Mouse (Mus musculus) heart, postnatal 0 days (tissue): ENCODE measurements around the gene Tbx6. TPM values are rescaled to one million over a fixed set of nuclear protein-coding genes. Genes with fewer than 3 reads are reported as not detected.

ENCODE experiments used
- ATAC-seq: fragments of 200-750 bp; cut with Nextera tagmentation; 2 replicates; pipeline ENCODE4 v1.8.0; 2017; ENCODE audit warnings: low read depth, moderate number of reproducible peaks, moderate library complexity; ENCODE audit not compliant: insufficient read depth
- DNase-seq: peaks from one replicate; pipeline ENCODE4 v3.0.0-alpha.2; 2016; ENCODE audit warnings: low spot score
- H3K27ac ChIP-seq: fragments of 300-500 bp; sonication (generic); 2 replicates; pipeline ENCODE4 v1.5.1; 2014; ENCODE audit warnings: low read depth, mild to moderate bottlenecking
- H3K27me3 ChIP-seq: fragments of 300-500 bp; sonication (generic); 2 replicates; pipeline ENCODE4 v1.6.1; 2014; ENCODE audit warnings: low read length, mixed read lengths; ENCODE audit not compliant: control insufficient read depth, insufficient read depth
- H3K36me3 ChIP-seq: fragments of 300-500 bp; sonication (generic); replicated peaks from 2 replicates; pipeline ENCODE4 v1.6.1; 2014; ENCODE audit warnings: low read length, mixed read lengths; ENCODE audit not compliant: control insufficient read depth, insufficient read depth
- H3K4me1 ChIP-seq: fragments of 300-500 bp; sonication (generic); 2 replicates; pipeline ENCODE4 v1.6.1; 2014; ENCODE audit warnings: antibody characterized with exemption; ENCODE audit not compliant: control insufficient read depth, insufficient read depth
- H3K4me2 ChIP-seq: fragments of 300-500 bp; sonication (generic); 2 replicates; pipeline ENCODE4 v1.6.1; 2014; ENCODE audit warnings: low read depth, mild to moderate bottlenecking, low read length, moderate library complexity
- H3K4me3 ChIP-seq: fragments of 300-500 bp; sonication (generic); 2 replicates; pipeline ENCODE4 v1.5.1; 2014; ENCODE audit warnings: low read depth, low read length
- H3K9ac ChIP-seq: fragments of 300-500 bp; sonication (generic); replicated peaks from 2 replicates; pipeline ENCODE4 v1.6.1; 2014; ENCODE audit warnings: low read depth, low read length, mixed read lengths
- H3K9me3 ChIP-seq: fragments of 300-500 bp; sonication (generic); replicated peaks from 2 replicates; pipeline ENCODE4 v1.6.1; 2016; ENCODE audit warnings: low read length; ENCODE audit not compliant: control insufficient read depth
- CTCF ChIP-seq: IDR thresholded peaks from 2 replicates; pipeline ENCODE4 v1.5.1; 2016; ENCODE audit warnings: antibody characterized with exemption, control low read depth, low read depth
- EP300 ChIP-seq: IDR thresholded peaks from 2 replicates; pipeline ENCODE4 v1.6.1; 2016; ENCODE audit warnings: antibody characterized with exemption, low read depth
- WGBS: fragments of 180-500 bp; shearing (Covaris S2); extraction: QIAGEN DNeasy Blood & Tissue Kit; methylation state at CpG from one replicate; pipeline ENCODE4 v1.1.7; 2014; 5-methylcytosine and 5-hydroxymethylcytosine counted together
- polyA plus RNA-seq: library from polyadenylated mRNA; unstranded; fragments of >200 nt; fragmentation: Nextera tagmentation; extraction: Ambion mirVana; gene quantifications from 2 replicates; pipeline ENCODE4 v1.2.1, GENCODE M21; 2015
- total RNA-seq: library from RNA; depleted of rRNA; stranded (reverse); fragments of >200 nt; gene quantifications from 2 replicates; pipeline ENCODE4 v1.2.3, GENCODE M21; 2014; ENCODE audit warnings: low replicate concordance; rRNA removed

Gene Tbx6
- total and polyA plus RNA-seq, 2 experiments from 2014 or later = 0.23 TPM; not detected in 1

DNA sequence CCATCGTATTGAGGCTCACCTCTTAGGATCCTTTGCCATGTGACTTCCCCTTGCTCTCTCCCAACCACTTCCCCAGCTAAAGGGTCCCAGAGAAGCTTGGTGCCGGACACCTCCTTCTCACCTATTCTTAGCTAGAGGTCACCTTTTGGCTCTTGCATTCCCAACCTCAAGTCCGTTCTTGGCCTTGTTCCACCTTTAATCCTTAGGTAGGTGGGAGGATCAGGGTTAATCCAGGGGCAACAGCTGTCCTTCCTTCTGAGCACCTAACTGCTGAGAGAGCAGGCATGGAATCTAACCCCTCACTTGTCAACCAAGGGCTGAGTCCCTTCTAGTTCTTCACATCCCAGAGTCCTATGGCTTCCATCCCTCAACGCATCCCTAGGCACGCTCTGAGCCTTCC lies 44.7 kb downstream of the Tbx6 start:
- Histone ChIP-seq H3K4me1 (no peaks in the 10 kb centered on the region; the same call in 1 of the 2 replicates), H3K4me2 (no peak overlapping the region), H3K27me3 (peaks cover 42% of the 10 kb centered on the region), H3K27ac (no peak overlapping the region), H3K9me3 (no peaks in the 10 kb centered on the region), H3K36me3 (no peaks in the 10 kb centered on the region), H3K9ac (no peak overlapping the region), H3K4me3 (no peak overlapping the region)
- no peak for DNase-seq
- no peak for ATAC-seq
- WGBS = 57% methylated on average over 5 of the region's 5 CpGs
- TF ChIP-seq EP300 (no peak), CTCF (no peak)

DNA sequence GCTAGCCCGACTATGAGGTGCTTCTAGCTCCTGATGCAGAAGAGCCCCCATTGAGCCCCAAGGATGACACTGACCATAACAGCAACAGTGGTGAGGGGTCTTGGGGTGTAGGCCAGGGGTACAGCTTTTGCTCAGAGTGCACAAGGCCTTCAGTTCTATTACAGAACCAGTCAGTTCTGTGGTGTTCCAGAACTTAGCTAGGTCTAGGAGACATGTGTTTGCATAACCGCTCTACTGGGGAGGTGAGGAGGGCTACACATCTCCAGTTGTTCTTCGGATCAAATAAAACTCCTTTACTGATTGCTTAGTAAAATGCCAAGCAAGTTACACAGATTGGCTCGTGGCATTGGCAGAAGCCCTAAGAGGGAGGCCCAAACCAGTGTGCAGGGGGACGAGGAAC lies 50.3 kb downstream of the Tbx6 start, which contains the start of gene 4930451I11Rik:
4930451I11Rik (minus strand) TSS at position 101 of the 400 bp plus-strand sequence.
- Histone ChIP-seq H3K4me1 (peaks cover 5% of the 10 kb centered on the region; the same call in 1 of the 2 replicates), H3K4me2 (peak within 1 kb of the TSS; percentile 53), H3K27ac (no peak within 1 kb of the TSS), H3K4me3 (0 out of 2 replicates have a peak within 1 kb of the TSS, but pooled peaks have one; percentile 21), H3K9ac (no peak within 1 kb of the TSS), H3K36me3 (no peaks in the 10 kb centered on the region), H3K9me3 (no peaks in the 10 kb centered on the region), H3K27me3 (peaks cover 12% of the 10 kb centered on the region; the same call in 1 of the 2 replicates)
- DNase-seq (no peak), ATAC-seq (no peak)
- WGBS = 46% methylated on average over 5 of the region's 5 CpGs
- no peak for TF ChIP-seq CTCF
- no peak for TF ChIP-seq EP300

- H3K9ac ChIP-seq = no peak overlapping the region
- under 1% methylated on average over 21 of the region's 21 CpGs for WGBS
- no peaks in the 10 kb centered on the region for H3K9me3 ChIP-seq
- peaks cover 12% of the 10 kb centered on the region; the same call in 1 of the 2 replicates for H3K27me3 ChIP-seq
- H3K4me3 ChIP-seq = 0 out of 2 replicates have a peak overlapping the region, but pooled peaks have one; percentile 21
- TF ChIP-seq CTCF = peak; percentile 87
- TF ChIP-seq EP300 = no peak
- H3K27ac ChIP-seq = no peak overlapping the region
- H3K4me1 ChIP-seq = peaks cover 5% of the 10 kb centered on the region; the same call in 1 of the 2 replicates
- peak; percentile 90 for ATAC-seq
- peak overlapping the region; percentile 53 for H3K4me2 ChIP-seq
- DNase-seq = peak; percentile 79
- no peaks in the 10 kb centered on the region for H3K36me3 ChIP-seq
These were observed 50.8 kb downstream of the Tbx6 start for GRCm38 (mm10) chr7:126832036-126832598.

DNA sequence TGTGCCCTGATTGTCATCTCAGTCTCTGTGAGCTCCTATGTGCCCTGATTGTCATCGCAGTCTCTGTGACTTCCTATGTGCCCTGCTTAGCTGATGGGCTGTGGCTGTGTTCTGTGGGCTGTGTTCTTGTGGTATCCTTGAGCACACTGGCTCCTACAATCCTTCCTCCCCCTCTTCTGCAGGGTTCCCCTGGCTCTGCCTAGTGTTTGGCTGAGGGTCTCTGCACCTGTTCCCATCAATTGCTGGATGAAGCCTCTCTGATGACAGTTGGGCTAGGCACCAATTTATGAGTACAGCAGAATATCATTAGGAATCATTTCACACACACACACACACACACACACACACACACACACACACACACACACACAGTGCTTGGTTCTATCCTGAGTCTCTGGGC lies 52.0 kb downstream of the Tbx6 start:
- H3K9ac ChIP-seq = no peak overlapping the region
- DNase-seq = no peak
- H3K27ac ChIP-seq = no peak overlapping the region
- no peak overlapping the region for H3K4me3 ChIP-seq
- WGBS = 96% methylated on average over 1 of the region's 1 CpGs
- H3K4me1 ChIP-seq = peaks cover 5% of the 10 kb centered on the region; the same call in 1 of the 2 replicates
- no peaks in the 10 kb centered on the region for H3K9me3 ChIP-seq
- no peaks in the 10 kb centered on the region for H3K36me3 ChIP-seq
- H3K27me3 ChIP-seq = peaks cover 12% of the 10 kb centered on the region; the same call in 1 of the 2 replicates
- no peak overlapping the region for H3K4me2 ChIP-seq
- no peak for ATAC-seq
- TF ChIP-seq EP300 (no peak), CTCF (no peak)

Other genes starting within 250 kb of the Tbx6 start
Only the 30 nearest of the 32 such genes appear.
- gene Eif3c, start 215.1 kb upstream of the Tbx6 start, total RNA-seq = 88.8 and 103 TPM in 2 replicates
- gene Eif3c, start 215.1 kb upstream of the Tbx6 start, polyA plus RNA-seq = 108 and 114 TPM in 2 replicates
- not detected in 2 replicates for gene Apobr, start 196.5 kb upstream of the Tbx6 start, total RNA-seq
- gene Apobr, start 196.5 kb upstream of the Tbx6 start, polyA plus RNA-seq = 0.34 and 0.40 TPM in 2 replicates
- gene Cln3, start 195.7 kb upstream of the Tbx6 start, total RNA-seq = 14.8 and 17.1 TPM in 2 replicates
- 14.9 and 17.0 TPM in 2 replicates for gene Cln3, start 195.7 kb upstream of the Tbx6 start, polyA plus RNA-seq
- not detected in 2 replicates for gene Il27, start 186.5 kb upstream of the Tbx6 start, total RNA-seq
- not detected in 2 replicates for gene Il27, start 186.5 kb upstream of the Tbx6 start, polyA plus RNA-seq
- 1.3 and 4.1 TPM in 2 replicates for gene Nupr1, start 150.6 kb upstream of the Tbx6 start, total RNA-seq
- 8.9 and 13.0 TPM in 2 replicates for gene Nupr1, start 150.6 kb upstream of the Tbx6 start, polyA plus RNA-seq
- 15.9 and 20.7 TPM in 2 replicates for gene Sgf29, start 132.2 kb upstream of the Tbx6 start, total RNA-seq
- gene Sgf29, start 132.2 kb upstream of the Tbx6 start, polyA plus RNA-seq = 21.9 and 25.3 TPM in 2 replicates
- gene Sult1a1, start 105.1 kb upstream of the Tbx6 start, total RNA-seq = 64.2 and 78.2 TPM in 2 replicates
- gene Sult1a1, start 105.1 kb upstream of the Tbx6 start, polyA plus RNA-seq = 24.8 and 30.4 TPM in 2 replicates
- 29.3 and 36.5 TPM in 2 replicates for gene Bola2, start 86.1 kb upstream of the Tbx6 start, total RNA-seq
- 89.0 and 93.7 TPM in 2 replicates for gene Bola2, start 86.1 kb upstream of the Tbx6 start, polyA plus RNA-seq
- 6.2 and 12.6 TPM in 2 replicates for gene Slx1b, start 85.7 kb upstream of the Tbx6 start, total RNA-seq
- gene Slx1b, start 85.7 kb upstream of the Tbx6 start, polyA plus RNA-seq = 4.9 and 6.3 TPM in 2 replicates
- 14.8 and 25.3 TPM in 2 replicates for gene Coro1a, start 73.7 kb upstream of the Tbx6 start, total RNA-seq
- gene Coro1a, start 73.7 kb upstream of the Tbx6 start, polyA plus RNA-seq = 8.4 and 8.5 TPM in 2 replicates
- gene Mapk3, start 21.9 kb upstream of the Tbx6 start, total RNA-seq = 59.2 and 69.4 TPM in 2 replicates
- 51.9 and 53.0 TPM in 2 replicates for gene Mapk3, start 21.9 kb upstream of the Tbx6 start, polyA plus RNA-seq
- gene Gdpd3, start 15.1 kb upstream of the Tbx6 start, total RNA-seq = 7.3 and 7.9 TPM in 2 replicates
- 0.69 and 0.77 TPM in 2 replicates for gene Gdpd3, start 15.1 kb upstream of the Tbx6 start, polyA plus RNA-seq
- gene Ypel3, start 4.5 kb upstream of the Tbx6 start, total RNA-seq = 88.9 and 146 TPM in 2 replicates
- 84.1 and 111 TPM in 2 replicates for gene Ypel3, start 4.5 kb upstream of the Tbx6 start, polyA plus RNA-seq
- 93.7 and 118 TPM in 2 replicates for gene Ppp4c, start 11.0 kb downstream of the Tbx6 start, total RNA-seq
- gene Ppp4c, start 11.0 kb downstream of the Tbx6 start, polyA plus RNA-seq = 75.8 and 77.4 TPM in 2 replicates
- 0.99 and 2.9 TPM in 2 replicates for gene Fam57b, start 16.2 kb downstream of the Tbx6 start, total RNA-seq
- 2.6 and 3.0 TPM in 2 replicates for gene Fam57b, start 16.2 kb downstream of the Tbx6 start, polyA plus RNA-seq
- not detected in 2 replicates for gene 4930451I11Rik, start 50.2 kb downstream of the Tbx6 start, total RNA-seq
- not detected in 2 replicates for gene 4930451I11Rik, start 50.2 kb downstream of the Tbx6 start, polyA plus RNA-seq
- gene Doc2a, start 65.9 kb downstream of the Tbx6 start, total RNA-seq = 0.73 TPM in 1 of 2 replicates, not detected in the other
- not detected in 2 replicates for gene Doc2a, start 65.9 kb downstream of the Tbx6 start, polyA plus RNA-seq
- 2.6 and 5.3 TPM in 2 replicates for gene Hirip3, start 80.5 kb downstream of the Tbx6 start, total RNA-seq
- gene Hirip3, start 80.5 kb downstream of the Tbx6 start, polyA plus RNA-seq = 6.6 and 8.6 TPM in 2 replicates
- gene Ino80e, start 80.9 kb downstream of the Tbx6 start, total RNA-seq = 16.6 and 29.5 TPM in 2 replicates
- gene Ino80e, start 80.9 kb downstream of the Tbx6 start, polyA plus RNA-seq = 35.8 and 37.0 TPM in 2 replicates
- 47.4 and 47.9 TPM in 2 replicates for gene Taok2, start 103.2 kb downstream of the Tbx6 start, total RNA-seq
- gene Taok2, start 103.2 kb downstream of the Tbx6 start, polyA plus RNA-seq = 17.9 and 20.9 TPM in 2 replicates
- gene Tmem219, start 141.4 kb downstream of the Tbx6 start, total RNA-seq = 19.9 and 30.0 TPM in 2 replicates
- 19.9 and 20.5 TPM in 2 replicates for gene Tmem219, start 141.4 kb downstream of the Tbx6 start, polyA plus RNA-seq
- 6.8 and 8.2 TPM in 2 replicates for gene Kctd13, start 147.4 kb downstream of the Tbx6 start, total RNA-seq
- 11.2 TPM in 2 replicates for gene Kctd13, start 147.4 kb downstream of the Tbx6 start, polyA plus RNA-seq
- gene Asphd1, start 168.1 kb downstream of the Tbx6 start, total RNA-seq = 0.23 TPM in 1 of 2 replicates, not detected in the other
- not detected in 2 replicates for gene Asphd1, start 168.1 kb downstream of the Tbx6 start, polyA plus RNA-seq
- 8.7 and 14.2 TPM in 2 replicates for gene Sez6l2, start 169.1 kb downstream of the Tbx6 start, total RNA-seq
- 1.5 and 1.7 TPM in 2 replicates for gene Sez6l2, start 169.1 kb downstream of the Tbx6 start, polyA plus RNA-seq
- 135 and 150 TPM in 2 replicates for gene Cdipt, start 194.4 kb downstream of the Tbx6 start, total RNA-seq
- 64.0 and 67.5 TPM in 2 replicates for gene Cdipt, start 194.4 kb downstream of the Tbx6 start, polyA plus RNA-seq
- 1.8 TPM in 1 of 2 replicates, not detected in the other for gene Cdiptos, start 194.6 kb downstream of the Tbx6 start, total RNA-seq
- 1.2 and 1.5 TPM in 2 replicates for gene Cdiptos, start 194.6 kb downstream of the Tbx6 start, polyA plus RNA-seq
- 24.2 and 32.5 TPM in 2 replicates for gene Mvp, start 233.1 kb downstream of the Tbx6 start, total RNA-seq
- gene Mvp, start 233.1 kb downstream of the Tbx6 start, polyA plus RNA-seq = 16.1 and 17.4 TPM in 2 replicates
- not detected in 2 replicates for gene Pagr1b, start 235.0 kb downstream of the Tbx6 start, total RNA-seq
- not detected in 2 replicates for gene Pagr1b, start 235.0 kb downstream of the Tbx6 start, polyA plus RNA-seq
- gene Pagr1a, start 235.9 kb downstream of the Tbx6 start, total RNA-seq = not detected in 2 replicates
- 21.7 and 44.8 TPM in 2 replicates for gene Pagr1a, start 235.9 kb downstream of the Tbx6 start, polyA plus RNA-seq
- gene Gm42742, start 239.6 kb downstream of the Tbx6 start, total RNA-seq = 22.8 and 24.8 TPM in 2 replicates
- 5.7 and 44.5 TPM in 2 replicates for gene Gm42742, start 239.6 kb downstream of the Tbx6 start, polyA plus RNA-seq